Mouse (Mus musculus) A20 (cell line): ENCODE measurements around the gene Fbln2.

Experiments used
- DNase-seq: peaks from one replicate; pipeline ENCODE4 v3.0.0-alpha.2; 2011; ENCODE audit warnings: low read depth, low spot score

Gene Fbln2

GRCm38 (mm10) chr6:91192851-91193545 is 19.3 kb upstream of the Fbln2 start:
- DNase-seq: no peak

DNA sequence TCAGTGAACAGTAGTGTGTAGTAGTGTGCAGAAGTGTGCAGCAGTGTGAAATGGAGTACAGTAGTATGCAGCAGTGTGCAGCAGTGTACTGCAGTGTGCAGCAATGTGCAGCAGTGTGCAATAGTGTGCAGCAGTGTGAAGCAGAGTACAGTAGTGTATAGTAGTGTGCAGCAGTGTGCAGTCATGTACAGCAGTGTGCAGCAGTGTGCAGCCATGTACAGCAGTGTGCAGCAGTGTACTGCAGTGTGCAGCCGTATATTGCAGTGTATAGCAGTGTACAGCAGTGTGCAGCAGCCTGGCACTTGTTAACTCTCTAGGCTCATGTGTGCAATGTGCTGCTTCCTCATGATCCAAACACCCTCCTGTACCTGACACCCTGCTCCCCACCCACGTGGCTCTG is 13.8 kb upstream of the Fbln2 start:
- DNase-seq: no peak

- no peak for DNase-seq
Observed at GRCm38 (mm10) chr6:91200429-91201188, 11.6 kb upstream of the Fbln2 start.

- DNase-seq: no peak
Observed at GRCm38 (mm10) chr6:91201881-91202341, 10.3 kb upstream of the Fbln2 start.

GRCm38 (mm10) chr6:91202571-91202970 is 9.7 kb upstream of the Fbln2 start:
- DNase-seq: no peak

- no peak for DNase-seq
Observed at GRCm38 (mm10) chr6:91205346-91205745, 6.9 kb upstream of the Fbln2 start.

- DNase-seq: no peak
Observed at GRCm38 (mm10) chr6:91205791-91206190, 6.5 kb upstream of the Fbln2 start.

DNA sequence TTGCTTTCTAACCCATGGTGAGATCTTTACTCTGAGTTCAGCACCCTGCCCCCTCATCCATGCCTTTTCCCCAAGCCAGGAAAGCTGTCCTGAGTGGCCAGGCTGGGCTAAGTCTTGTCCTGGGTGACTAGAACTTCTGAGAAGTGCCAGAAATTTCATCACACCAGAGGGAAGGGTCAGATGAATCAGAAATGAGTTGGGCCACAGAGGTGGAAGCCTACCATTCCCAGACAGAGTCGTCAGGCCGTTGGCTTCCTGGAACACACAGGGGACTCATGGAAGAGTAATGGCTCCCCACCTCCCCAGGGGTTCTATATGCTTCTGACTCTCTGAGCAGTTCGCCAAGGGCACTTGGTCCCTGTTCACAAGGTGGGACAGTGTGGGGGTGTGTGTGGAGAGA is 4.8 kb upstream of the Fbln2 start:
- no peak for DNase-seq

- no peak for DNase-seq
Observed at GRCm38 (mm10) chr6:91209780-91210179, 2.5 kb upstream of the Fbln2 start.

GRCm38 (mm10) chr6:91210852-91211251 is 1.4 kb upstream of the Fbln2 start:
- DNase-seq: no peak

- DNase-seq: no peak
Observed at GRCm38 (mm10) chr6:91212571-91212970, 316 bp downstream of the Fbln2 start.

GRCm38 (mm10) chr6:91213287-91214218 is 1.3 kb downstream of the Fbln2 start:
- no peak for DNase-seq

GRCm38 (mm10) chr6:91215454-91215853 is 3.2 kb downstream of the Fbln2 start:
- no peak for DNase-seq

DNA sequence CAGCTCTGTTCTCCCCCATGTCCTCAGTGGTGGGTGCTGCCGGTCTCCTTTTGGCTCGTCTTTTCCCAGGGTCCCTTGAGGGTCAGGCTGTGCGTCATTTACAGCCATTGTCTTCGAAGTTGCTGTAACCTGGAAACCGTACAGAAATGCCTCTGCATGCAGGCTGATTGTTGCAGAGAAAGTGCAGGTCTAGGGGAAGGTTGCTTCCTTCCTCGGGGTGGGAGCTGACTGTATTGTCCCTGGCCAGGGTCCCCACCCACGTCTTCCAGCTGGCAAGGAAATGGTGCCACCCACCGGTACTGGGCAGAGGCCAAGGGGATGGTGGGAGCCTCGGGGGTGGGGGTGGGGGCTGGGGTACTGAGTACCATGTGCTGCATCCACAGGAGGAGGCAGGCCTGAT is 6.2 kb downstream of the Fbln2 start:
- DNase-seq: no peak

DNA sequence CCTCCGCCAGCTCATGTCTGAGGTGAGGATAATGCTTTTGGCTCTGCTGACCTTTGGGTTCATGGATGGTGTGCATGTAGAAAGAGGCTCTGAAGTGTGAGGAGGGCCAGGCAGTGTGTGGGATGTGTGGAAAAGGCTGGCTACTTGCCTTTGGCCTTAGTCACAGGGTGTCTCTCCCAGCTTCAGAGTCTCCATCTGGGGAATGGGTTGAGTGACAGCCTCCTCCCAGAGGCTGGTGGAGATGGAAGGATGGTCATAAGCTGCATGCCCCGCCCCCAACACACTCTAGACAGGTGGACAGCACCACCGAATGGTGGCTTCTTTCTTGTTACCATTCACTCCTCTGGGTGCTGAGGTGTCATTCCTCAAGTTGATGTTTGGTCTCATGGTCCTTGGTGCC is 6.6 kb downstream of the Fbln2 start:
- no peak for DNase-seq

DNA sequence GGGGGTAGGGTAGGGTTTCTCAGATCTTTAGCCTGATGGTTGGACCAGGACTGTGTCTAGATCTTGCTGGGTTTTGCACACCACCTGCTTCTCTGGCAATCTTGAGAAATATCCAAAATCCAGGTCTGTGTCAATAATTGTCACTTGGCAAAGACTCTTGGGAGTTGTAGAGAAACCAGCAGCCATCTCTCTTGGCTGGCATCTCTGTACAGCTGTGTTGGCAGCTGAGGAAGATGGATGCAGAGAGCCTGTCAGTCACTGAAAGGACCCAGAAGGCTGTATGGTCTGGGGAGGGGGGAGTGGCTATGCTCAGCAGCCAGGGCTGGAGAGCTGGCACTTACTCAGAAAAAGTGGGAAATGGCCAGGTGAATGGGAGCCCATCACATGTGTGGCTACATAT is 7.8 kb downstream of the Fbln2 start:
- no peak for DNase-seq

DNA sequence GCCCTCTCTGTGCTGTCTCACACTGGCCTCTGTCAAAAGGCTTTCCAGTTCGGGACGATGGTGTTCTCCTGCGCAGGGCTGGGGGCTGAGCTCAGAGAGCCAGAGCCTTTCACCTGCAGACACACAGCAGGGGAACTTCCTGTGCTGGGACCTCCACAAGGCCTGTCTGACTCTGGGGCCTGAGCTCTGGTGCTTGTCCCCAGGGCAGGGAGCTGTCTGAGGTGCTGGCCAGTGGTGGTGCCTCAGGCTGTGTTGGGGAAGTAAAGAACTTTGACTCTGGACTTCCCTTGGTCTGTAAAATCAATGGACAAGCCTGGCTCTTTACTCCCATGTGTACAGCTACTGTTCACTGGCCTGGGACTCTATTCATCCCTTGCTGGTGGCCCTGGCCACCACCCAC is 8.8 kb downstream of the Fbln2 start:
- peak; percentile 10 for DNase-seq

DNA sequence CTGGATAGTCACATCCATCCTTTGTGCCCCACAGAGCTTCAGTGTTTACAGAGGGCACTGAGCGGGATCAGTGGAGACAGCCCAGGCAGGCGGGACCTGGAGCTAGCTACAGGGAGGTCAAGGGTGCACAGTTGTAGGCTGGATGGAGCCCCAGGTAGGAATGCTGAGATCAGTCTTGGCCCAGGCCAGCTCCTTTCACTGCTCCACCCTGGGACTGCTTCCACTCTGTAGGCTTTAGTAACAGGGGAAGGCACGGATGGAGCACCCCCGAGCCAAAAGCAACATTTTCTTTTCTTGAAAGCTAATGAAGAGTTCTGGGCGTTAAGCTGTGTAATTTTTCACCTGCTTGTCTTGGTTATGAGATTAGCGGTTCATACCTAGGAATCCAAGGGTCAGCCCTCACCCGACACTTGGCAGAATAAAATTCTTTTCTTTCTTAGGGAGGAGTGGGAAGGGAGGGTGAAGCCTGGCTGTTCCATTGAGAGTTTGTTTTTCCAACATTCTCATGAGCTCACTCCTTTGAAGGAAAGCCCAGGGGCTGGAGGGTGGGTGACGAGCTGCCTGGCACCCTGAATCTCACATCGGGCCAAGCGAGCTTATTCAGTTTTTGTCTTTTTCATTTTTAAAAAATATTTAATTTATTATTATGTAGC is 10.6 kb downstream of the Fbln2 start:
- no peak for DNase-seq

- peak; percentile 4 for DNase-seq
Observed at GRCm38 (mm10) chr6:91224939-91225338, 12.7 kb downstream of the Fbln2 start.

DNA sequence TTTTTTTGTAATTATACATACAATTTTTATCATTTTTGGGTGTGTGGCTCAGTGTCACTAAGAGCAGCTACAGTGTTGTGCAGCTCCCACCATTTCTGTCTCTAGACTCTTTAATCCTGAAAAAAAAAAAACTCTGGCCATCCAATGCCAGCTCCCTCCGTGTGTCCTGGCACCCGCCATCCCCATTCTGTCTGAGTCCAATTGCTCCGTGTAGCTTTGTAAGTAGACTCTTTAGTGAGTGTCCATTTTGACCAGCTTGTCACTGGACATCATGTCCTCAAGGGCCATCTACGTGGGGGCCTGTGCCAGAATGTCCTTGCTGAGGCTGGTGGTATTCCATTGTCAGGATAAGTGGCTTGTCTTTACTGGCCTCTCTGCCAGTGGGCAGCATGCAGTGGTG is 13.1 kb downstream of the Fbln2 start:
- no peak for DNase-seq

GRCm38 (mm10) chr6:91226058-91226457 is 13.8 kb downstream of the Fbln2 start:
- DNase-seq: no peak

- no peak for DNase-seq
Observed at GRCm38 (mm10) chr6:91228980-91229379, 16.7 kb downstream of the Fbln2 start.
